Mouse (Mus musculus): Measurements from ENCODE around the gene Lysmd4. TPM values are rescaled to one million over a fixed set of nuclear protein-coding genes. Genes with fewer than 3 reads are reported as not detected.

Gene Lysmd4
- 12.1 and 15.2 TPM in 2 replicates for polyA plus RNA-seq (2016; fragmentation: Nextera tagmentation; extraction: Ambion mirVana)

DNA sequence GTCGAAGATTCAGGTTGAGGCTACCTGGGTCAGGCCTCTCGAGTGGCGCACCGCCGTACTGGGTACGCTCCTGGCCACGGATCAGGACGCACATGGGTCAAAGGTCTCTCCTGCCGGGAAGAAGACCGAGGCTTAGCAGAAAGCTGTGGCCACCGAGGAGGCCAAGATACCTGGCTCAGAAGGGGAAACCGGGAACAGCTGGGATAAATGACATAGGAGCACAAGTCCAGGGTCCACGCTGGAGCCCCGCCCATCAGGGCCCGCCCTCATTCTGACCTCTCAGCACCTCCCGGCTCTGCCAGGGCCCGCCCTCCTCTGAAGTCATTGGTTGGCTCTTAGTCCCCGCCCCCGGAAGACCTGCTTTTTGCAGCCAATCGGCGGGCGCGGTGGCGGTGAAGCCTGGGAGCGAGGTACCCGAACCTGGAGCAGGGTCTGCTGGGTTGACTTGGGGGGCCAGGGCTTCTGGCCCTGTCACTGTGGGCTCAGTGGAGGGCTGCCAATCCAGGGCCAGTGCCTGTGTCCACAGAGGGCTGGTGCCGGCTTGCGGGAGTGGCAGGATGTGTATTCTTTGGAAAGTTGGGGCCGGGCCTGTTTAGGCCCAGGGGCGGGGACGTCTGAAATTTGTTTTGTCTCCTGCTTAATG, at the start of gene Lysmd4:
TSS of gene Lysmd4 (plus strand) at position 325 of the 643 bp plus-strand sequence.
- 6% methylated on average over 31 of the region's 31 CpGs for WGBS
- H3K36me3 ChIP-seq, result peaks cover 18% of the 10 kb centered on the region
- H3K9me3 ChIP-seq (replicated peaks), result no peaks in the 10 kb centered on the region
- peak; percentile 96 for DNase-seq (ENCODE audit: low spot score)
- peaks cover 18% of the 10 kb centered on the region for H3K4me1 ChIP-seq
- peak within 1 kb of the TSS; percentile 85 for H3K4me3 ChIP-seq
- no peaks in the 10 kb centered on the region for H3K27me3 ChIP-seq (ENCODE audit: low read depth, poor library complexity, severe bottlenecking)
- H3K27ac ChIP-seq, result peak within 1 kb of the TSS; percentile 84

DNA sequence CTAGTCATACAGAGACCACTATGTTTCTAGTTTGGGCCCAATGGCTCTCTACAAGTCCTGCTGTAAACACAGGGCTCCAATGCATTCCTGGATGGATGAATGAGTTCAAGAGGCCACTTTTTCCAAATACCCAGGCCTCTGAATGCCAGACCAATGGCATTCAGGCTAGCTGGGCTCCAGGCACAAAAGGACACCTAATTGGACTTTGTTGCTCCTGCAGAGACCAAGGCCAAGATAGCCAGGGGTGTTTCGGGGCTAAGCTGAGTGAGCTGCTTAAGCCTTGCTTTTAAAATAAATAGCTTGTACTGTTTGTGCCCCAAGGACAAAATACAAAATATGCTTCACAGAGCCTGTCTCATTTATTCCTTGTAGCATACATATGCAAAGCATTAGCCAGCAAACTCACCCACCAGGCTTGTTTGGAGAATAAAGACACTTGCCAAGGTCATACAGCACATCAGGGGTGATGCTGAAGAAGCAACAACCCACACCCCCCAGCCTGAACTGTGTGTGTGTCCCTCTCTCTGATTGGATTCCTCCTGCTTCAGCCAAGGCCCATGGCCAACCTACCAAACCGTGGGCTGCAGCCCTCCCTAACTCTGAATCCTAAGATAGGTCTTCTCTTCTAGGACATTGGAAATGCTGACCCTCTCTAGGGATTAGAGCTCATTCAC, 48.7 kb upstream of the Lysmd4 start:
- 86% methylated on average over 2 of the region's 2 CpGs for WGBS
- H3K36me3 ChIP-seq, result no peaks in the 10 kb centered on the region

DNA sequence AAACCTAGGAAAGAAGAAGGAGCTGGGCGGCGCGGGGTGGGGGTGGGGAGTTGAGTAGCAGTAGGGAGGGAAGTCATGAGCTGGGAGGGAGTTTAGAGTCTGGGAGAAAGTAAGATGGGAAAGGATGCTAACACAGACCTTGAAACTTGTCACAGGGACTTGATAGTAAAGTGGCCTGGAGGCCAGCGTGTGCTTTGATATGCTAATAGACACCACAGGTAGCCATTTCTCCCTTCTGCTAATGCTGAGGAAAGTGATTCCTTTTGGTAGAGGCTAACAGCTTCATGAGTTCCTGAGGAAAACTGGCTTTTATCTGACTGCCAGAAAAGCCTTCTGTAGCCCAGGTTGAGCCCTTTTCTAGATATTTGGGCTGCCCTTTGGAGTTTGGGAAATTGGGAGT, 38.6 kb upstream of the Lysmd4 start:
- 20% methylated on average over 4 of the region's 4 CpGs for WGBS

More for the DNA sequence above, 48.7 kb upstream of the Lysmd4 start:
- Histone ChIP-seq H3K27ac (no peak overlapping the region), H3K27me3 (ENCODE audit: low read depth, poor library complexity, severe bottlenecking) (no peaks in the 10 kb centered on the region), H3K4me3 (no peak overlapping the region), H3K4me1 (no peaks in the 10 kb centered on the region), H3K9me3 (replicated peaks) (no peaks in the 10 kb centered on the region)
- no peak for DNase-seq (ENCODE audit: low spot score)

DNA sequence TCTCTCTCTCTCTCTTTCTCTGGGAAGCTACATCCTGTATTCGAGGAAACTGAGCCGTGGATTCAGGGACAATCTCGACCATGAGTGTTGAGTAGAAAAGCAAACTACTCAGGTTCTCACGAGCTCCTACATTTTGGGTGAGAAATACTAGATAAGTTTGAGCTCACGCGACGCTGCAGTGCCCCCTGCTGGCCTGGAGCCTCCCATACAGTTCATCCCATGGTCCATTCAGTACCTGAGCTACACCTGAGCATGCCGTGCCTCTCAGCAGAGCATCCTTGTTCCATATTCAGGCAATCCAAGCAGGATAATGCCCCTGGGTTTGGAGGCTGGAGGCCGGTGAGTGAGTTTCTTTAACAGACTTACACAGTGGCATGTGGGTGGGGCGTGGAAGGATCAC, 22.9 kb upstream of the Lysmd4 start:
- 17% methylated on average over 10 of the region's 10 CpGs for WGBS
- peak; percentile 85 for DNase-seq (ENCODE audit: low spot score)
- no peaks in the 10 kb centered on the region for H3K9me3 ChIP-seq (replicated peaks)
- no peaks in the 10 kb centered on the region for H3K36me3 ChIP-seq
- H3K4me3 ChIP-seq, result no peak overlapping the region
- H3K4me1 ChIP-seq, result no peaks in the 10 kb centered on the region
- no peak overlapping the region for H3K27ac ChIP-seq
- no peaks in the 10 kb centered on the region for H3K27me3 ChIP-seq (ENCODE audit: low read depth, poor library complexity, severe bottlenecking)

More for the DNA sequence above, 38.6 kb upstream of the Lysmd4 start:
- Histone ChIP-seq H3K36me3 (no peaks in the 10 kb centered on the region), H3K27ac (no peak overlapping the region), H3K9me3 (replicated peaks) (no peaks in the 10 kb centered on the region), H3K4me3 (no peak overlapping the region), H3K4me1 (no peaks in the 10 kb centered on the region), H3K27me3 (ENCODE audit: low read depth, poor library complexity, severe bottlenecking) (no peaks in the 10 kb centered on the region)
- DNase-seq (ENCODE audit: low spot score), result no peak

DNA sequence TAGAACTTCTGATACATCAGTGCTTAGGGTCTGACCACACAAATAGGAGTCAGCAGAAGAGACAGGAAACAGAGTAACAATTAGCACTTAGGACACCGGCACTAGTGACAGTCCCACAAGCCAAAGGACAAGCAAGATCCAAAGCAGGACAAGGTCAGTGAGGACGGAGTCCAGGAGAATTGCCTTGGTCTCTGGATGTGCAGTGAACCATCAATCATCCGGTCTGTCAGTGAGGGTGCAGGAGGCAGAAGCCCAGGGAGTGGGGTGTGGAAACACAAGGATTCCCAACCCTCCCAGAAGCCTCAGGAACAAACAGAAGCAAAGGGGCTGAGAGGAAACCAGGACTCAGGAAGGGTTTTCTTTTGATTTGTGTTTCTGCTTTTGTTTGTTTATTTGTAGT, 18.7 kb upstream of the Lysmd4 start:
- WGBS, result 70% methylated on average over 3 of the region's 3 CpGs
- H3K27me3 ChIP-seq (ENCODE audit: low read depth, poor library complexity, severe bottlenecking), result no peaks in the 10 kb centered on the region
- no peaks in the 10 kb centered on the region for H3K9me3 ChIP-seq (replicated peaks)
- no peak overlapping the region for H3K4me3 ChIP-seq
- no peaks in the 10 kb centered on the region for H3K36me3 ChIP-seq
- DNase-seq (ENCODE audit: low spot score), result no peak
- no peak overlapping the region for H3K27ac ChIP-seq
- H3K4me1 ChIP-seq, result 0 out of 2 replicates have a peak, but pooled peaks cover 3% of the 10 kb centered on the region

DNA sequence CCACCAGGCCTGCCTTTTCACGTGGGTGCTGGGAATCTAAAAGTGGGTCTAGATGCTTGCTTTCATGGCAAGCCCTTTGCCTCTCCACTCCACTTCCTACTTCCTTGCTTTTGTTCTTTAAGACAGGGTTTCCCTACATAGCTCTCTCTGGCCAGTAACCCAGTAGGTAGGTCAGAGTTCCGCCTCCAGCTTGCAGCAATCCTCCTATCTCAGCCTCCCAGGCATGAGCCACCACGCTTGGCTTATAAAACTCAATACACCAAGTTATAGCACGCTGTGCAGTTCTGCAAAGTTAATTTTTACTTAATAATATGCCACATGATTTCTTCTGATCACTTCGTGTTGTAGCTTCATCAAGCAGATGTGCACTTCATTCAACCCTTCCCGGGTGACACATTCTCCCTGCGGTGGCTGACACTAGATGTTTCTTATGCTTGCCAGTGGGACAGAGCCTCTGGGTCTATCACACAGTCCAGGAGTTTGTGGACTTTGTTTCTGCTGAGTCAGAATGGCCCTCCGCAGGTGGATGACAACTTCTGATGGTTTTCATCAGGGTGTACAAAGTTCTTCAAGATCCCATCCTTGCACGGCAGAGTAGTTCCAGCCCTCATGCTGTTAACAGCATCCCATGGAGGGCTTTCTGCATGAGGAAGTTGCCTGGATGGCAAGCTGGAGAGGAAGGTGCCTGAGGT, 16.5 kb upstream of the Lysmd4 start:
- 94% methylated on average over 9 of the region's 9 CpGs for WGBS
- Histone ChIP-seq H3K27ac (no peak overlapping the region), H3K4me1 (0 out of 2 replicates have a peak, but pooled peaks cover 3% of the 10 kb centered on the region), H3K9me3 (replicated peaks) (no peaks in the 10 kb centered on the region), H3K27me3 (ENCODE audit: low read depth, poor library complexity, severe bottlenecking) (no peaks in the 10 kb centered on the region), H3K36me3 (no peaks in the 10 kb centered on the region), H3K4me3 (no peak overlapping the region)
- DNase-seq (ENCODE audit: low spot score), result no peak

DNA sequence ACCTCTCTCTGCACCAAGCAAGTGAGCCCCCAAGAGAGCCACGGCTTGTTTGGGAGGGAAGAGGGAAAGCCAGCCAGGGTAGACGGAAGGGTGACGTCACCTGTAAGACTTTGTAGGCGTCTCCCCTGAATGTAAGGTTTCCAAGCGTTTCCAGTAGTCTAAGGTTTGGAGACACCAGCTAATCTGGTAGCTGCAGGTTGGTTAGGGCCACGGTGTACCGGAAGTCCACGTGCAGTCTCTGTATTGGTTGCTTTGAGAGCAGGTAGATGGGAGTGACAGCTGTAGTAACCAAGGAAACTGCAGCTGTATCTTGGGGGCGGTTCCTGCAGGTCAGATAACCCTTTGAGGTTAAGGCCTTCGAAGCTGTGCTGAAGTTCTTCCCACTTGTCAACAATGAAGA, 15.8 kb upstream of the Lysmd4 start:
- WGBS, result 79% methylated on average over 10 of the region's 10 CpGs
- no peak for DNase-seq (ENCODE audit: low spot score)
- H3K27me3 ChIP-seq (ENCODE audit: low read depth, poor library complexity, severe bottlenecking), result no peaks in the 10 kb centered on the region

DNA sequence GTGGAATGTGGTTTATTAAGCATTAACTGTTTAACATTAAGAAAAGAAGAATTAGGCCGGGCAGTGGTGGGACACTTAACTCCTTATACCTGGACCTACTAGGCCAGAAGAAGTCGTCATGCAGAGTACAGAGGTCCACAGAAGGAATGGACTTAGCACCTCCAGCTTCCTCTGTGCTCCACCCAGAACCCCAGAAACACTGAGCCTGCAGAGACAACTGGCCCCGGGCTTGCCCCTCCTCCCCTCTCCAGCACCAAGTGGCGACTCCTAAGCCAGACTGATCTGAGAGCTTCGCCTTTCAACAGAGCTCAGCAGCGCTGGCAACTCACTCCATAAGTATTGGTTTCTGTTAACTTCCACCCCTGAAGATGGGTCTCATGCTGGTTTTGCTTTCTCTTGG, 14.6 kb upstream of the Lysmd4 start:
- 36% methylated on average over 6 of the region's 6 CpGs for WGBS
- Histone ChIP-seq H3K27ac (no peak overlapping the region), H3K4me3 (no peak overlapping the region), H3K36me3 (no peaks in the 10 kb centered on the region), H3K27me3 (ENCODE audit: low read depth, poor library complexity, severe bottlenecking) (no peaks in the 10 kb centered on the region), H3K9me3 (replicated peaks) (no peaks in the 10 kb centered on the region), H3K4me1 (0 out of 2 replicates have a peak, but pooled peaks cover 3% of the 10 kb centered on the region)
- no peak for DNase-seq (ENCODE audit: low spot score)

More for the DNA sequence above, 15.8 kb upstream of the Lysmd4 start:
- Histone ChIP-seq H3K4me3 (no peak overlapping the region), H3K9me3 (replicated peaks) (no peaks in the 10 kb centered on the region), H3K4me1 (0 out of 2 replicates have a peak, but pooled peaks cover 3% of the 10 kb centered on the region), H3K36me3 (no peaks in the 10 kb centered on the region), H3K27ac (no peak overlapping the region)

DNA sequence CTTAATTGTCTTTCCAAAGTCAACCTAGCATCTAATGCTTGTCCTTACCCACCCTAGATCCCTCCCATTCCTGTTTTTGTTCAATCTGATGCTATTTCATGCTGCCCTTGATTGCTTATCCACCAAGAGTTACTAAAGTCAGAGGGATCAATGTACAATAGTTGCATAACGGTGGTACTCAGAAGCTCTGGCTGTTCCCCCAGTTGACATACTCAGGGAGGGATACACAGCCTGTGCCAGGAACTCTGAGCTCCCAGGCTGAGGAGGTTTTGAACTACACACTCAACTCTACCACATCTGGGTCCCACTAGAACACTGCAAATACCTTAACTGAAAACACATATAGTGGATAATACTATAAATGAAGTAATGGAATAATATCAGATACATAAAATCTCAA, 14.0 kb upstream of the Lysmd4 start:
- Histone ChIP-seq H3K27ac (no peak overlapping the region), H3K27me3 (ENCODE audit: low read depth, poor library complexity, severe bottlenecking) (no peaks in the 10 kb centered on the region), H3K36me3 (no peaks in the 10 kb centered on the region), H3K9me3 (replicated peaks) (no peaks in the 10 kb centered on the region), H3K4me1 (0 out of 2 replicates have a peak, but pooled peaks cover 3% of the 10 kb centered on the region), H3K4me3 (no peak overlapping the region)
- 89% methylated on average over 1 of the region's 1 CpGs for WGBS
- no peak for DNase-seq (ENCODE audit: low spot score)

DNA sequence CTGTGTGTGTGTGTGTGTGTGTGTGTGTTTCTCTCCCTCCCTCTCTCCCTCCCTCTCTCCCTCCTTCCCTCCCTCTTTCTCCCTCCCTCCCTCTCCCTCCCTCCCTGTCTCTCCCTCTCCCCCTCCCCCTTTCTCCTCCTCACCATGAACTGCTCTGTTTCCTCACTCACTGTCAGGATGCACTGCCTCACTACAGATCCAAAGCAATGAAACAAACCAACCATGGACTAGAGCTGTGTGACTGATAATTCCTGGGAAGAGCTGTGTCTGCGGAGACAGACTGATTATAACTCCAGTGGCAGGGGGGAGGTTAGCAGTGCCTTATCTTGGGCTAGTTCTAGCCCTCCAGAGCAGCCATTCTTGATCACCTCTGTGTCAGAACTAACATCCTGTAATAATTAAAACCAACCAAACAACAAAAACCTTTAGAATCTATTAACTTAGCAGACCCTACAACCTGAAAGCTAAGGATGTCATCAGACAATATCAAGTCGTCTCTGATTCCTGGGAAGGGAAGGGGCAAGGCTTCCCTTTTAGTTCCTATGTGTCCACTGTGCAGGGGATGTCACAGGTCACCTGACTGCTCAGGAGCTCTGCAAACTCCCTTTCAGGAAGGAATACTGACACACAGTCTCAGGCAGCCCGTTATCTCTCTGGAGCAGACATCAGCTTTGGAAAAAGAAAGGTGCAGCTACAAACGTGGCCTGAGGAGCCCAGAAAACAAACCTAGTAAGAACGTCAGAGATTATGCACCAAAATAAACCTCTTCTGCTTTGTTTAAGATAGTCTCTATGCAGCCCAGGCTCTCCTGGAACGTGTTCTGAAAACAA, 12.1 kb upstream of the Lysmd4 start:
- Histone ChIP-seq H3K36me3 (no peaks in the 10 kb centered on the region), H3K4me3 (no peak overlapping the region), H3K9me3 (replicated peaks) (no peaks in the 10 kb centered on the region), H3K4me1 (0 out of 2 replicates have a peak, but pooled peaks cover 3% of the 10 kb centered on the region), H3K27me3 (ENCODE audit: low read depth, poor library complexity, severe bottlenecking) (no peaks in the 10 kb centered on the region), H3K27ac (no peak overlapping the region)
- DNase-seq (ENCODE audit: low spot score), result no peak
- WGBS, result 75% methylated on average over 6 of the region's 6 CpGs

DNA sequence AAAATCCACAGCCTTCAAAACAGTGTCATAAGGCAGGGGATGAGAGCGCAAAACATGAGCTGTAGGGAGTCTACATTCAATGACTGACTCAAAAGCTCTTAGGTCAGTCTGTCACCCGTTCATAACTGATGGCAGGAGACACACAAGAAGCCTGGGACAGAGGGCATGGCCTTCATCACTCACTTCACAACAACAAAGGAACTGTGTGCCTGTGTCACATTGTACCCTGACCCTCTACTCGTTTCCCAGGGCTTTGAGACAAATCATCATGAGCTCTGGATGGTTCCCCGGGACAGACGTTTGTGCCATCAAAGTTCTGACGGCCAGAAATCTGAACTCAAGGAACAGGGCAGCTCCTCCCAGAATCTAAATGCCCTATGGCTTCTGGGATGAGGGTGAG, 11.0 kb upstream of the Lysmd4 start:
- DNase-seq (ENCODE audit: low spot score), result no peak
- Histone ChIP-seq H3K4me1 (0 out of 2 replicates have a peak, but pooled peaks cover 3% of the 10 kb centered on the region), H3K27ac (no peak overlapping the region), H3K36me3 (no peaks in the 10 kb centered on the region), H3K27me3 (ENCODE audit: low read depth, poor library complexity, severe bottlenecking) (no peaks in the 10 kb centered on the region), H3K4me3 (no peak overlapping the region), H3K9me3 (replicated peaks) (no peaks in the 10 kb centered on the region)
- WGBS, result 44% methylated on average over 6 of the region's 6 CpGs

DNA sequence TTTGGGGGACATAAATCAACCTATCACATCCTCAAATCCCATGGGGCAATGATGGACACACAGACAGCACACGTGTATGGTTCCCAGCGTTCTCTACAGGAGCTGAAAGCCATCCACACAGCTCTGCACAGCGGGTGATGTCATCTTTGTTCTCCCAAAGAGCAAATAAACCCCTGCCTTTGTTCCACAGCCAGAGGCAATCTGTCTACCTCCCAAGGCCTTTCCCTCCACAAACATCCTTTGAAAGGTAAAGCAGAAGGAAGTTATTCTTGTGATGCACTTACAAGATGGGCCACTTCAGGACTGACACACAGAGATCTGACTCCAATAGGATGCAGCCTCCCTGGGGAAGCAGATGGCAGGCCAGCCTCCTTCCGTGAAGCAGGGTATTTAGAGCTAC, 10.4 kb upstream of the Lysmd4 start:
- H3K9me3 ChIP-seq (replicated peaks), result no peaks in the 10 kb centered on the region
- no peaks in the 10 kb centered on the region for H3K27me3 ChIP-seq (ENCODE audit: low read depth, poor library complexity, severe bottlenecking)
- no peaks in the 10 kb centered on the region for H3K36me3 ChIP-seq
- 68% methylated on average over 4 of the region's 4 CpGs for whole genome bisulfite sequencing
- no peak for DNase-seq (ENCODE audit: low spot score)
- H3K27ac ChIP-seq, result no peak overlapping the region
- H3K4me3 ChIP-seq, result no peak overlapping the region
- 0 out of 2 replicates have a peak, but pooled peaks cover 3% of the 10 kb centered on the region for H3K4me1 ChIP-seq

Data from limb, embryonic 10.5 days (tissue).